Mouse (Mus musculus) embryonic facial prominence, embryonic 11.5 days (tissue): ENCODE data around the gene Cfap70. TPM values are rescaled to one million over a fixed set of nuclear protein-coding genes. Genes with fewer than 3 reads are reported as not detected.

Experiments used
- ATAC-seq: fragments of 200-750 bp; cut with Nextera tagmentation; replicated peaks from 2 replicates; pipeline ENCODE4 v1.8.0; 2017; ENCODE audit warnings: low read depth; ENCODE audit not compliant: insufficient number of reproducible peaks, low FRiP score, low TSS enrichment
- DNase-seq: peaks from one replicate; pipeline ENCODE4 v3.0.0-alpha.2; 2015; ENCODE audit warnings: low spot score
- H3K27ac ChIP-seq: fragments of 300-500 bp; sonication (generic); replicated peaks from 2 replicates; pipeline ENCODE4 v1.5.1; 2014; ENCODE audit warnings: mild to moderate bottlenecking, low read depth, low read length, control low read depth
- H3K27me3 ChIP-seq: fragments of 300-500 bp; sonication (generic); 2 replicates; pipeline ENCODE4 v1.6.1; 2014; ENCODE audit warnings: mild to moderate bottlenecking, low read length, moderate library complexity, mixed read lengths; ENCODE audit not compliant: control insufficient read depth, insufficient read depth
- H3K36me3 ChIP-seq: fragments of 300-500 bp; sonication (generic); replicated peaks from 2 replicates; pipeline ENCODE4 v1.6.1; 2014; ENCODE audit warnings: low read depth, mild to moderate bottlenecking, low read length, moderate library complexity, mixed read lengths; ENCODE audit not compliant: control insufficient read depth, insufficient read depth
- H3K4me1 ChIP-seq: fragments of 300-500 bp; sonication (generic); 2 replicates; pipeline ENCODE4 v1.6.1; 2014; ENCODE audit warnings: low read length, mixed read lengths; ENCODE audit not compliant: control insufficient read depth, insufficient read depth
- H3K4me2 ChIP-seq: fragments of 300-500 bp; sonication (generic); 2 replicates; pipeline ENCODE4 v1.6.1; 2014; ENCODE audit warnings: low read depth, mild to moderate bottlenecking, control low read depth, low read length, moderate library complexity
- H3K4me3 ChIP-seq: fragments of 300-500 bp; sonication (generic); 2 replicates; pipeline ENCODE4 v1.5.1; 2014; ENCODE audit warnings: low read depth, low read length, control low read depth
- H3K9ac ChIP-seq: fragments of 300-500 bp; sonication (generic); replicated peaks from 2 replicates; pipeline ENCODE4 v1.6.1; 2014; ENCODE audit warnings: mild to moderate bottlenecking, control low read depth, low read length
- H3K9me3 ChIP-seq: fragments of 300-500 bp; sonication (generic); replicated peaks from 2 replicates; pipeline ENCODE4 v1.6.1; 2016; ENCODE audit warnings: mild to moderate bottlenecking, low read length, inconsistent platforms, mixed read lengths; ENCODE audit not compliant: control insufficient read depth
- WGBS: fragments of 180-500 bp; shearing (Covaris S2); extraction: QIAGEN DNeasy Blood & Tissue Kit; methylation state at CpG from one replicate; pipeline ENCODE4 v1.1.7; 2014; 5-methylcytosine and 5-hydroxymethylcytosine counted together
- polyA plus RNA-seq: library from polyadenylated mRNA; unstranded; fragments of >200 nt; fragmentation: Nextera tagmentation; extraction: Ambion mirVana; gene quantifications from 2 replicates; pipeline ENCODE4 v1.2.1, GENCODE M21; 2014

Cfap70 gene
- polyA plus RNA-seq, 1 experiment from 2014 or later: 0.31 TPM

DNA sequence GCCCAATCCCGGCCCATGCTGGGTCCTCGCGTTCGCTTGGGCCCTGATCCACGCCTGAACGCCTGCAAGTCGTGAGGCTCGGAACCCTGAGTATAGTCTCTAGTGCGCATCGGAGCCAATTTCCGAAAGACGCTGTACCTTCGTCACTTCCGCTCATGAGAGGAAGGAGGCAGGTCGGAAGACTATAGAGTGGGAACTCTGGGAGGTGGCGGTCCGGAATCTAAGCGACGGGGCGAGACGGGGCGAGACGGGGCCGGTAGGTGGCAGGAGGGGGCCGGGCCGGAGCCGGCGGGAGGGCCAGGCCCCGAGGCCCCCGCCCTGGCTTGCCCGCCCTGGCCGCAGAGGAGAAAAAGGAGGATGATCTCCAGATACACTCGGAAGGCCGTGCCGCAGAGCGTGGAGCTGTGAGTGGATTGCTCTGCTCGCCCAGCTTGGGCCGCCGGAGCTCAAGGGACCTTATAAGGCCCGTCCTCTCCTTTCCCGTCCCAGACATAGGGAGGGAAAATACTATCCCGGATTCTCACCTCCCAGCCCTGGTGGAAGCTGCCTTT is 104.0 kb downstream of the Cfap70 start, which contains the start of the genes Ecd and Fam149b:
Gene Ecd (minus strand): TSS at position 131 of the 551 bp plus-strand sequence.
Gene Fam149b (plus strand): TSS at position 172 of the 551 bp plus-strand sequence.
- peak within 1 kb of the TSS; percentile 84 for H3K27ac ChIP-seq
- ATAC-seq (peak; percentile 98), DNase-seq (peak; percentile 99)
- H3K9me3 ChIP-seq: no peaks in the 10 kb centered on the region
- no peaks in the 10 kb centered on the region for H3K4me1 ChIP-seq
- no peaks in the 10 kb centered on the region for H3K27me3 ChIP-seq
- H3K4me2 ChIP-seq: peak within 1 kb of the TSS; percentile 50
- WGBS: 0% methylated on average over 42 of the region's 42 CpGs
- peak within 1 kb of the TSS; percentile 93 for H3K9ac ChIP-seq
- H3K36me3 ChIP-seq: no peaks in the 10 kb centered on the region; the same call in 1 of the 2 replicates
- H3K4me3 ChIP-seq: peak within 1 kb of the TSS; percentile 71

DNA sequence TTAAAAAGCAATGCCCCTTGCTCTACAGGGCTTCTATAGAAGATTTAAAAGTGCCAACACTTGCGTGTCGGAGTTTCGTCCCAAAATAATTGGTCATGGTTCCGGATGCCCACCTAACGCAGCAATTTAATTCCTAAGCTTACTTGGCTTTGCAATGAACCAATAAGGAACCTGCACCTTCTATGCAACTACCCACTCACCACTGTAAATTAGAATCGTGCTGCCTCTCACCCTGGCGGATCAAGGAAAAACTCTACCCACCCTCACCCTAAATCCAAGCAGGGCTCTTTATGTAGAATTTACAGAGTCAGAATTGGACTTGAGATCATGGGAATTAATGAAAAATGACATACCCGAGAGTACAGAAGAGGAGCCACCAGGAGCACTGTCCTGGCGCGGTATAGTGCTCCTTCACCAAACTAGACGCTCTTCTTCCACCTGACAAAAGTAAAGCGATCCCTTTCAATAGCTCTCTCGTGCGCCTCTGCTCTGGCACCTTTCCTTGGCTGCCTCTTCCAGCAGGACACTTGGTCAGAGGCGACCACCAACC is 104.5 kb downstream of the Cfap70 start:
- Histone ChIP-seq H3K27me3 (no peaks in the 10 kb centered on the region), H3K4me2 (peak overlapping the region; percentile 50), H3K27ac (no peak overlapping the region), H3K36me3 (no peaks in the 10 kb centered on the region; the same call in 1 of the 2 replicates), H3K9ac (peak overlapping the region; percentile 93), H3K4me1 (no peaks in the 10 kb centered on the region), H3K4me3 (peak overlapping the region; percentile 71), H3K9me3 (no peaks in the 10 kb centered on the region)
- DNase-seq (no peak), ATAC-seq (peak; percentile 9; the same call in 1 of the 2 replicates)
- WGBS: 4% methylated on average over 15 of the region's 15 CpGs

DNA sequence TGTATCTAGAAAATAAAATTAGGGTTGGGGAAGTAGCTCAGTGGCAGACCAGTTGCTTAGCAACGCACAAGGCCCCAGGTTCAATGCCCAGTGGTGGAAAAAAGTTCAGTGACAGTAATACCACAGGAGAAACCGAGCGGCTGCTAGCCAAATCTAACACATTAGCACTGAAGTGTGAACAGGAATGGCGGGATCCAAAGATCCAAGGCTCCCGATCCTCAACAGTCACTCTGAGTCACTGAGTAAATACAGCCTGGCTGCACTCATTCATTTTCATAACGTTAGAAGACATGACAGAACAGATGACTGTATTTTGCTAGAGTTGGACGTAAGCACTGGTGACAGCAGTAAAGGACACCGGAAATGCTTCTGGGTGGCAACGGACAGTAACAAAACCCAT is 106.1 kb downstream of the Cfap70 start:
- Histone ChIP-seq H3K4me3 (no peak overlapping the region), H3K4me2 (no peak overlapping the region), H3K27ac (no peak overlapping the region), H3K4me1 (no peaks in the 10 kb centered on the region), H3K9ac (no peak overlapping the region), H3K27me3 (no peaks in the 10 kb centered on the region), H3K9me3 (no peaks in the 10 kb centered on the region), H3K36me3 (no peaks in the 10 kb centered on the region; the same call in 1 of the 2 replicates)
- no peak for DNase-seq
- ATAC-seq: no peak
- 92% methylated on average over 9 of the region's 9 CpGs for WGBS

Other genes starting within 250 kb of the Cfap70 start
- gene Kcnk16, start 183.0 kb downstream of the Cfap70 start, polyA plus RNA-seq: 0.31 TPM in 1 of 2 replicates, not detected in the other
- gene Nudt13, start 157.5 kb downstream of the Cfap70 start, polyA plus RNA-seq: 8.9 and 10.7 TPM in 2 replicates
- gene Ecd, start 104.1 kb downstream of the Cfap70 start, polyA plus RNA-seq: 66.3 and 70.2 TPM in 2 replicates
- 49.0 and 52.9 TPM in 2 replicates for gene Fam149b, start 104.1 kb downstream of the Cfap70 start, polyA plus RNA-seq
- 251 and 274 TPM in 2 replicates for gene Dnajc9, start 63.3 kb downstream of the Cfap70 start, polyA plus RNA-seq
- 73.3 and 79.5 TPM in 2 replicates for gene Mrps16, start 58.6 kb downstream of the Cfap70 start, polyA plus RNA-seq
- 27.8 and 30.0 TPM in 2 replicates for gene Anxa7, start 27.9 kb upstream of the Cfap70 start, polyA plus RNA-seq
- gene Mss51, start 44.7 kb upstream of the Cfap70 start, polyA plus RNA-seq: 0.53 and 0.66 TPM in 2 replicates
- gene Ppp3cb, start 94.3 kb upstream of the Cfap70 start, polyA plus RNA-seq: 54.6 and 62.5 TPM in 2 replicates
- gene Usp54, start 188.8 kb upstream of the Cfap70 start, polyA plus RNA-seq: 12.6 and 14.4 TPM in 2 replicates
- 0.58 and 1.2 TPM in 2 replicates for gene Myoz1, start 204.3 kb upstream of the Cfap70 start, polyA plus RNA-seq
- 1.6 and 2.2 TPM in 2 replicates for gene Synpo2l, start 216.1 kb upstream of the Cfap70 start, polyA plus RNA-seq
- 73.7 and 76.8 TPM in 2 replicates for gene Sec24c, start 222.1 kb upstream of the Cfap70 start, polyA plus RNA-seq
- gene Fut11, start 242.7 kb upstream of the Cfap70 start, polyA plus RNA-seq: 19.9 and 21.0 TPM in 2 replicates